Mouse (Mus musculus) adrenal gland (tissue): ENCODE results near the gene Ikzf4.

Source experiments
- intact Hi-C: fragments of 180-260 bp; cut with DNase I; formaldehyde crosslinking; loops from one replicate; pipeline ENCODE4 v1.15.1; 2025
- long read RNA-seq, 2 experiments: library from polyadenylated mRNA; unstranded; transcript quantifications; one replicate each; pipeline ENCODE4 v2.0.0; 2020; ENCODE audit warnings: borderline replicate concordance in 1 of 2; ENCODE audit not compliant: insufficient replicate concordance in 1 of 2

The Ikzf4 gene
- long read RNA-seq, experiment 1: 0 reads
- long read RNA-seq, experiment 2: 0 reads

DNA sequence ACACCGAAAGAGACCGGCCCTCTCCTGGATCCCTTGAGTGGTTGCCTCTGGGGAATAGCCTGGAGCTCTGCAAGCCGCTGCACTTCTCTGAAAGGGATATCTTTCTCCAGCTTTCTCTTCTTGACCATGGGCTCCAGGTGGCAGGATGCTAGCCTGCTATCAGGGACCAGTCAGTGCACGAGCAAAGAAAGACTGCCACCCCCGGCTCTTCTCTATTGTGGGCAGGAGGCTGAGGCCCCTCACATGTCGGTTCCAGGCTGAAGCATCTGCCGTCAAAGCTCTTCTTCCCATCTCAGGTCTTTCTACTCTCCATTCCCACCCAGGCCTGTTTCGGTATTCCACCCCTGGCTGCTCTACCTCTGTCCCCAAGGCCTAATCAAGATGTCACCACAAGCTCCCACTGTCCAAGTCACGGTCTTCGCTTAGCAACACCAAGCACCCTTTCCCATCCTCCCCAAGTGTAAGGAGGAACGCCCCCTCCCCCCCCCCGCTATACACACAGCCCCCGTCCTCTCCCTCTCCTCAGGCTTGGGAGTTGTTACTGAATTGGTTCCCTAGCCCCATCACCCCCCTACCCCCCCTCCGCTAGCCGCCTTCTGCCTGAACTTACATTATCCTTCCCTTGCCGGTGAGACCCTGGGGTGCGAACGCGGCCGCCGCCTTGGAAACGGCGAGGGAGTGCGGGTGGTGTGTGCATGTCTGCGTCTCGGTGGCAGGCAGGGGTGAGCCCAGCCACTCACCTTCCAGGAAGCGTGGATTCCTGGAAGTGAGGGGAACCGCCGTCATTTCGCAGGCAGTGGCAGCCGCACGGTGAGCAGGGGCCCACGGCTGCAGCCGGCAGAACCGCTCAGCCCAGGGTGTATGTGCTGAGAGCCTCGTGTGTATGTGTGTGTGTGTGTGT lies at the start of gene Ikzf4:
Gene Ikzf4, minus strand, starts transcription at position 881 of the 901 bp plus-strand sequence.
- intact Hi-C loops: no loop called here

DNA sequence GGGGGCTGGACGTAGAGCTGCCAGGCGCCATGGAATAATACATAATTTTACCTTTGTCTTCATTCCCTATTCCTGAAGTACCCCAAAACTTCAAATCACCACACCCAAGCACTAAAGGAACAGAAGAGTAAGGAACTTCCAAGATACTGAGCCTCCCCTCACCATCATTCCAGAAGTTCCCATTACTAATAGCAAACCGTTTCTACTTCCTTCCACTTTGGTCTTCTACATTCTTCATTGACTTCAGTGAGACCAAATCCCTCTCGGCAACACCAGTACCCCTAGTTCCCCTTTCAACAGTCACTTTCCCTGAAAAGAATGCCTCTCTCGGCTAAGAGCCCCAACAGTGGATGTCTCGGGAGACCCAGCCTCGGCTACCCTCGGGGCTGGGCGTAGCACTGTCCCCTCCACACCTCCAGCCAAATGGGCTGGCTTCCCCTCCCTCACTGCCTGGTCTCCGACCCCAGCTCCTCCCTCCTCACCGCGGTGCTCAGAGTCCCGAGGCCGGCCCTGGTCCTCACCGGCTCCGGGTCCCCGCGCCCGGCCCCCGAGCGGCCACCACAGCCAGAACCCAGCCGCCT lies 49.7 kb upstream of the Ikzf4 start:
- intact Hi-C loops: no loop called here

DNA sequence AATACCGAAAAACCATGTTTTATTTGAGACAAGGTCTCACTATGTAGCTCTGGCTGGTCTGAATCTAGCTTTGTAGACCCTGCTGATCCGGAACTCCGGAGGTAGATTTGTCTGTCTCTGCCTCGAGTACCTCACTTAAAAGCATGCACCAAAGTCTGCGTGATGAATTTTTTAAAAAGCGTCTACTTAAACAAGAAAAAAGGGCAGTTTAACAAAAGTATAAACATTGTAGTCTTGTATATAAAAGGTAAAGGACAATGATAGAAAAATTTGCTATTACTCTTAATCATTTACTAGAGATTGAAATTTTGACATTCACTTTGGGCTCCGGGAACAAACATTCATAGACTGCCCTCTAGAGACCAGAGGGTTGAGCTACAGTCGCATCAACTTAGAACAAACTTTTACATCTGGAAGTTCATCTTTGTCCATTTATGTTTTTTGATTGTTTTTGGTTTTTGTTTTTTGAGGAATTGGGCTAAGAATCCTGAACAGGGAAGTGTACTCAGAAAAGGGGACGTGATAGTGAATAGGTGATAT lies 28.7 kb upstream of the Ikzf4 start:
- intact Hi-C loops: loop anchor here (5.0 kb wide), 2 partner anchors 47 to 62 kb away; partner anchors contain the start of gene Rps26

DNA sequence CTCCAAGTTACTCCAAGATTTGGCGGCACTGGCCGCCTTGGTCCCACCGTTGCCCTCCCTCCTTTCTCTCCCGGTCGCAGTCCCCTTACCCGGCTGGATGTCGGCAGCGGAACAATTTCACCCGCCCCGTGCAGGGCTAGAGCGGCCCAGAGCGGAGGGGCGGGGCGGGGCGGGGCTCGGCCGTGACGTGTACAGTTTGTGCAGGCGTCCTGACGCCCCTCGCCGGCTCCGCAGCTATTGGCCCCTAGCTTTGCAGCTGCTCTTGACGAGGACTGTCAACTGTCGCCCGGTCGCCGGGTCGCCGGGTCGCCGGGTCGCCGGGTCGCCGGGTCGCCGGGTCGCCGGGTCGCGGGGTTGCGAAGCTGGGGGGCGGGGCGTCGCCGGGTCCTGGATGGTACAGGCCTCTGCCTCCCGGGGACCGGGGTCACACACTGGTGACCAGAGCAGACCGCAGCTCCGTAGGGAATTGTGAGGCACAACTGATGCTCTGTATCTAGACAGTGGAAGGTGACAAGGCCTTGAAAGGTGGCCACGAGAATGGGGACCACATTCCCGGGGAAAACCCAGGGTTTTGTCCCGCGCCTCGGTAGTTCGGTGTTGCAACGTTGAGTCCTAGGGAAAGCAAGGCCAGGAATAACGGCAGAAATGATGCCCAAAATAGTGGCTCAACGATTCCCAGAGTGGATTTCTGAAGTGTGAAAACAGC lies 28.1 kb upstream of the Ikzf4 start, which contains the start of gene Suox:
Gene Suox, minus strand, starts transcription at position 311 of the 706 bp plus-strand sequence.
- intact Hi-C loops: loop anchor here (5.0 kb wide), 2 partner anchors 47 to 62 kb away; partner anchors contain the start of gene Rps26

DNA sequence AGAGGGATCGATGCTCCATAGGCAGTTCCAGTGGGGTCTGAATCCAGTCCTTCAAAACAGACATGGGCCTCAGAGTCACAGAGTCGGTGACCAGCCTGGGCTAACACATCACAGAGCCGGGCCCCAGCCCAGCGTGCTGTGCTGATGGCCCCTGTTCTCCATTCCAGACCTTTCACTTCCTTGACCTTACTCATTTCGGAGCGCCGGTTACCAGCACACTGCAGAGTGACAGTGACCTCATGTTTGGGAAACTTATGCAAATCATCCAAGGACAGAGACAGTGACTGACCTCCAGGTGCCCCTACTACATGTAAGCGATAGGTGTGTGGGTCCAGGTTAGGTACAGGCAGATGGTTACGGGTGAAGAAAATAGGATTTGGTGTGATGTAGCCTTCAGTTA lies 25.4 kb upstream of the Ikzf4 start:
- intact Hi-C loops: loop anchor here (5.0 kb wide), 2 partner anchors 44 to 59 kb away; partner anchors contain the start of gene Rps26

DNA sequence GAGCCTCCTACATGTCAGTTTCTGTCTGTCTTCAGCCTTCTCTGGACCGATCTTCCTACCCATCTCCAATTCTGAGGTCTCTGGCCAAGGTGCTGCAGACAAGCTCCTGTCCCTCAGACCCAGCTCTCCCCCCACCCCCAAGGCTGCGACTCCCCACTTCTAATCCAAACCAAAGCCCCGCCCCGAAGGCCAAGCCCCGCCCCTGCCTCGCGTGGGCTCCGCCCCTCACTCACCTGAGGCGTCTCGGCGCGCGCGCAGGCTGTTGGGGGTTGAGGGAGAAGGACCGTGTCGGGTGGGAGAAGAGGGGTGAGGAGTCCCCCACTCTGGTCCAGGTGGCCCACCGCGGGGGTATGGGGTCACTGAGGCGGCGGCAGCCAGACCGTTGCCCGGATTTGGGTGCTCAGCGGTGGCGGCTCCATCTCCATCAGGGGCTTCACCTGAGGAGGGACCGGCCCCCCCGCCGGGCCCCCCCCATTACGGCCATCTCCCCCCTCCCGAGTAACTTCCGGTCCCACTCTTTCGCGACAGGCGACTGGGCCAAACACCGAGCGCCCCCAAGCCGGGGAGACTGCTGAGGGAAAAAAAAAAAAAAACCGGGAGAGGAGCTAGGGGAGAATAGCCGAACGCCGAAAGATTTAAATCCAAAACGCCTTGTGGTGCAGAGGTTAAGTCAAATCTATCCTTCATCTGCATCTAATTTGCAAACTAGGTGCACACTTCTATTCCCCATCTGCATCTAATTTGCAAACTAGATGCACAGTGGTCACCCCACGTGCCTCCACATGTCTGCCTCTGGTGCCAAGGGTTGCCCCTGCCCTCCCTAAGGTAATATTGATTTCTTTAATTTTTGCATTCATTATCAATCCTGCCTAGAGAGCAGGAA lies 23.2 kb upstream of the Ikzf4 start:
- intact Hi-C loops: no loop called here

DNA sequence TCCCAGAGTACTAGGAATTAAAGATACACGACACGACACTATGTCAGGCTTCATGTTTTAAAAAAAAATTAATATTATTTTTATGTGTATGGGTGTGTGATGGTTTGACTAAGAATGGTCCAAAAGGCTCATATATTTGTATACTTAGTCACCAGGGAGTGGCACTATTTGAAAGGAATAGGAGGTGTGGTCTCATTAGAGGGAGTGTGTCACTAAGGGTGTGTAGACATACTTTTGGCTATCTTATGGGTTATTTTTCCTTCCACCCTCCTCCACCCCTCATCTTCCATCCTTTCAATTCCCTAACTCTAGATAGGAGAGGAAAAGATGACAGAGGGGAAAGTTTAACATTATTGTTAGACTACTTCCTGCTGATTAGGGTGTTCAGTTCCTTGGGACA lies 20.0 kb upstream of the Ikzf4 start:
- intact Hi-C loops: no loop called here

DNA sequence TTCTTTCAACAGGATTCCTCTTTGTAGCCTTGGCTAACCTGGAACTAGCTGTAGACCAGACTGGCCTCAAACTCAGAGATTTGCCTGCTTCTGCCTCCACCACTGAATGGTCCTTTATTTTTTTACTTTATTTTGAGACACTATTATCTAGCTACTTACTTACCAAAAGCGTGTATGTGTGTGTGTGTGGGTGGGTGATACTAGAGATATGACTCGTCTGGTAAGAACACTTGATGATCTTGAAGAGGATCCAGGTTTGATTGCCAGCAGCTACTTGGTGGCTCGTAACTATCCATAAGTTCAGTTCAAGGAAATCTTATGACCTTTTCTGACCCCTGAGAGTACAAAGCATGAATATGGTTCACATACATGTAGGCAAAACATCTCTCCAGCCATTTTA lies 19.5 kb upstream of the Ikzf4 start:
- intact Hi-C loops: no loop called here

DNA sequence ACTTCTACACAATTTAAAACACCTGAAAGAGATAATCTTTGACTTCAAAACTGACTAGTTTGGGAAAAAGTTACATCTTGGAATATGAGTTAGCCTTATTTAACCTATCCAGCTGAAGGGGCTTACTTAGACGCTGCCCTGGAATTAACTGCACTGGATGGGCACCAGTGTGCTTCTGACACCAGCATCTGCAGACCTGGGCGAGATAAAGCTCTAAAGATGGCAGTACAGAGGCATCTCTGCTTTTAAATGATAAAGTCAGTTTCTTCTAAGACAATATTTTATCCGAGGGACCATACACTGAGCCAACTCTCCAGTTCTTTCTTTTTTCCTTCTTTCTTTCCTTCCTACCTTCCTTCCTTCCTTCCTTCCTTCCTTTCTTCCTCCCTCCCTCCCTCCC lies 19.0 kb upstream of the Ikzf4 start:
- intact Hi-C loops: no loop called here

DNA sequence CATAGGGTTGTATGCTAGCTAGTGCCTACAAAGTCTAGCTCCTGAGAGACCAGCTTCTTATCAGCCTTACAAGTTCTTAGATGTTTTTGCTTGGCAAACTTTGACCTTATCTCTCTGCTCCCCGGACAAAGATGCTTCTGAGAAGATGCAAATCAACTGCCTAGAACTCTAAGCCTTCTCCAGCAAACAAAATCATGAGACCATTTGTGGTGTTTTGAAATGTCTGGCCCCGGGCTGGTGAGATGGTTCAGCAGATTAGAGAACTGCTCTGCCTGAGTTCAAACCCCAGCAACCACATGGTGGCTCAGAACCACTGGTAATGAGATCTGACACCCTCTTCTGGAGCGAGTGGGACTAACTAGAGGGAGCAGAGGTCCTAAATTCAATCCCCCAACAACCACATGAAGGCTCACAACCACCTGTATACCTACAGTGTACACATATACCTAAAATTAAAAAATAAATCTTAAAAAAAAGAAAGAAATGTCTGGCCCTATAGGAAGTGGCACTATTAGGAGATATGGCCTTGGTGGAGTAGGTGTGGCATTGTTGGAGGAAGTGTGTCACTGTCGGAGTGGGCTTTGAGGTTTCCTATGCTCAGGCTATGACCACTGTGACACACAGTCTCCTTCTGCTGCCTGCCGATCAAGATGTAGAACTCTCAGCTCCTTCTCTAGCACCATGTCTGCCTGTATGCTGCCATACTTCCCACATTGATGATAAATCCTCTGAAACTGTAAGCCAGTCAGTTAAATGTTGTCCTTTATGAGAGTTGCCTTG lies 17.8 kb upstream of the Ikzf4 start:
- intact Hi-C loops: no loop called here

DNA sequence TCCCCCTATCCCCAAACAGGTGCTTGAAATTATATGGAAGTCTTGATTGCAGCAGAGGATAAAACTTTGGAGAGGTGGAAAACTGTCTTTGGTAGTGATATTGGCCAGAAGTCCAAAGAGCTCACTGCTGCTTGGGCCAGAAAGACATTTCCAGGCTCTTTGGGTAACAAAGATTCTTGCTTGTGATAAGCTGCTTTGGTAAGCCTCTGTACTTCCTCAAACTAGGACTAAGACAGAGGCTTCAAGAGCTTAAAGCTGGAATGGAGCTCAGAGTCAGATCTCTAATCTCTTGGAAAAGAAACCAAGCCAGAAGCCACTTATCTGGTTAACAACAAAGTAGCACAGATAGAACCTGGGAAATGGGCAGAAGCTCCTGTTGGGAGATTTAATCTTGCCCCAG lies 16.7 kb upstream of the Ikzf4 start:
- intact Hi-C loops: no loop called here

DNA sequence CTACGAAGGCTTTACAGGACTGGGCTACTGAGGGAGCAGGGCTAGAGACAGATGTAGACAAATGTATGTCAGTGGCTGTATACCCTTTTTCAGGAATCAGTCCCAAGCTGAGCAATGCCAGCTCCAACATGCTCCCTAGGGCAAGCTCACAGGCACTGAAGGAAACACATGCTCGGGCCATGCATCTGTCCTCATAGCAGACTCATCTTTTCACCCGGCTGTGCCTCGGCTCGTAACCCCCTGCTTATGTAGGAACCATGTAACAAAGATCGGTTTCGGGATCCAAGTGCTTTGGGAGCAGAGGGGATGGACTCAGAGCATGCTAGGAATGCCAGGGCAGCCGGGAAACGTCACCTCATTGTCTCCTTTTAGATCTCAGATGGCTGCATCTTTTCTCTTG lies 13.7 kb upstream of the Ikzf4 start:
- intact Hi-C loops: no loop called here

DNA sequence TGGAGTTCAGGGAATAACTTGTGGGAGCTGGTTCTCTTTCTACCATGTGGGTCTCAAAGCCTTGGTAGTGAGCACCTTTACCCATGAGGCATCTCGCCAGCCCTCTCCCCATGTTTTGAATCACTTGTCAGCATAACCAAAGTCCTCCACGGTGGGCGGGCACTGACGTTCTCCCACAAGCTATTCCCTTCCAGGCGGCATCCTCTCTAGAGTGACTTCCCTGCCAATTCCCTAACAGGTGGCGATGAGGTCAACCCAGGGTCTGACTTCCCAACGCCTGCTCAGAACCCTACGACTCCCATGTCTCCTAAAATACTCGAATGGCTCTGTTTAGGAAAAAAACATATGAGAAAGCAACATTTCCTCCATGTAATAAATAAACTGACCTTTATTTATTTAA lies 12.1 kb upstream of the Ikzf4 start:
- intact Hi-C loops: no loop called here

DNA sequence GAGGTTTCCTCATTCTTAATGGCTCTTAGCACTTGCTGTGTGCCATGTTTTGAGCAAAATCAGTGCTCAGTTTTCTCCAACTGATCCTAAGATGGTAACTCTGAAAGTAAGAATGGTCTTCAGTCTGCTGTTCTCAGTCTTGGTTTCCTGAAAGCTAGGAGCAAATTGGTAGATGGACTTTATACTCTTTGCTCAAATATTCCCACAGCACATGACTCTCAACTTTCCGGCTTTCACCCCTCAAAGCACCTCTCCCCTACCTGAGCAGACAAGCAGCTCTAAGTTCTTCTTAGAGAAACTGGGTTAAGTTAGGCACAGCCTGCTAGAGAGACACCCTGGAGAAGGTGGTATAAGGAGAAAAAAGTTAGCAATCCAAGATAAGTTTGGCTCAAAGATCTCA lies 10.9 kb upstream of the Ikzf4 start:
- intact Hi-C loops: no loop called here

DNA sequence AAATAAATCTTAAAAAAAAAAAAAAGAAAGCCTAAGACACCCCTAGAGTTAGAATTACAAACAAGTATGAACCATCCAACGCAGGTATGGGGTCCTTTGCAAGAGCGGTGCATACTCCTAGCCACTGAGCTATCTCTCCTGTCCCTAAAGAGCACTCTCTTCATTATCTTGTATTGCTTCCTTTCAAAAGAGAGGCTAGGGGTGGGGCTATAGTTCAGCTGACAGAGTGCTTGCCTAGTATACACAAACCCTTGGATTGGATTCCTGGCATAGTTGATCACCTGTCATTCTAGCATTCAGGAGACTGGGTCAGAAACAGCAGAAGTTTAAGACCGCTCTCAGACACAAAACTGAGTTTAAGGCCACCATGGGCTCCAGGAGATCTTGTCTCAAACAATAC lies 9.5 kb upstream of the Ikzf4 start:
- intact Hi-C loops: no loop called here

DNA sequence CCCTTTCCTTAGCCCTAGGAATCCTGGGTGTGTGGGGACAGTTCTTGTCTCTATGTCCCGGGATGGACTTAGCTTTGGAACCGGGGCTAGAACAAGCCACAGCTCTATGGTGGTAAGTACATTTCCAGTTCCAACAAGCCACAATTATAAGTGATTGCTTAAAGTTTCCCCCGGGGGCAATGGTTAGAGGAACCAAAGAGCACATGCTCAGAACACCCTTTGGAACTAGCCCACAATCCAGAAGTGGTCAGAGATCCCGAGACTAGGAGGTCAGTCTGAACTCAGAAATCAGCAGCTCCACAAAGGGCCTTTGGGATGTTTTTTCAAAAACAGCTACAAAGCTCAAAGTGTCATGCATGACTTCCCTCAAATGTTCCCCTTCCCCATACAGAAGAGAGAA lies 8.1 kb upstream of the Ikzf4 start:
- intact Hi-C loops: no loop called here

DNA sequence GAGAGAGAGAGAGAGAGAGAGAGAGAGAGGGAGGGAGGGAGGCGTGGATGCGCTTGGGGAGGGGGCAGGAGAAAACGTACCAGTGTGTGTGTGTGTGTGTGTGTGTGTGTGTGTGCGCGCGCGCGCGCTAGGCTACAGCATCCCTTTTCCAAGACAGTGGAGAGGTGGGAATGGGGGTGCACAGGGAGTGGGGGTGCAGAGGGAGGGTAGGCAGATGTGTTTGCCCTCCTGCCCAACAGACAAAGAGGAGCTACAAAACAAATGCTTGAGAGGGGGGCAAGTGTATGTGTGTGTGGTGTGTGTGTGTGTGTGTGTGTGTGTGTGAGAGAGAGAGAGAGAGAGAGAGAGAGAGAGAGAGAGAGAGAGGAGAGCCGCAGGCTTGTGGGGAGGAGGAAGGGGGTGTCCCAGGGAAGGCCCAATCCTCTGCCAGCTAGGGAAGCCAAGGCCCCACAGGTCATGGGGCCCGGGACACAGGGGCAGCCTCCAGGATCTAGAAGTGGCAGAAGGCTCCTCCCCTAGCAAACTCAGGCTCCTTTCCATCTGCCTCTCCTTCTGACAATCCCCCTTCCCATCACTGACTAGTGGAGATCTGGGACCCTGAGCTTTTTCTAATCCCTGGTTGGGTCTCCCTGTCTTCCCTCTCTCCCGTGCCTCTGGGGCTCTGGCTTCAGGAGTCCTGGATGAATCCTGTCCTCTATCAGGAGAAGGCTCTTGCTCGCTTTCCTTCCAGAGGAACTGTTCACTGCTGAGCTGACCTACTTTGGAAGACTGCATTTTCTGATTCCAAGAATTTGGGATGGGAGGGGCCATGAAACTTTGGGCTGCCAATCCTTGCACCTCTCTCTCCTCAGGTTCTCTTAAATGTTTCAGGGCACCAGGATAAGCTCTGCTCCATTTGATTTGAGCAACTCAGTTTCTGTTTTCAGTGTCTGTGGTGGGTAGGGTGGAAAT lies 623 bp upstream of the Ikzf4 start:
- intact Hi-C loops: no loop called here

DNA sequence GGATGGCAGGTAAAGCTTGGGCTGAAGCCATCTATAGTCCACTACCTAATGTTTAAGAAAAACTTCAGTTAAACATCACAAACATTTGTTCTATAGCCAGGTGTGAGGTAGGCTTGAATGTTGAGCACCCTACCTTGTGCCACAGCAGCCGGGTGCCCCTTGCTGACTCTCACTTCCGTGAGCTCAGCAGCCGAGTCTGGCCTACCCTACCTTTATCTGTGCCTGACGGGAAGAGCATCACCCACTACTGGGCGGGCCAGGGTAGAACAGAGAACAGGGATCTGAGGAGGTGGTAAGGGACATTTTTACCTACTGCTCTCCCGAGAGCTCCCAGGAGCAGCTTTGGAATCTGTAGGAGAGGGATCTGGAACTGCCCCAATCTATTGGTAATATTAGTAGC lies 3.0 kb downstream of the Ikzf4 start:
- intact Hi-C loops: no loop called here

DNA sequence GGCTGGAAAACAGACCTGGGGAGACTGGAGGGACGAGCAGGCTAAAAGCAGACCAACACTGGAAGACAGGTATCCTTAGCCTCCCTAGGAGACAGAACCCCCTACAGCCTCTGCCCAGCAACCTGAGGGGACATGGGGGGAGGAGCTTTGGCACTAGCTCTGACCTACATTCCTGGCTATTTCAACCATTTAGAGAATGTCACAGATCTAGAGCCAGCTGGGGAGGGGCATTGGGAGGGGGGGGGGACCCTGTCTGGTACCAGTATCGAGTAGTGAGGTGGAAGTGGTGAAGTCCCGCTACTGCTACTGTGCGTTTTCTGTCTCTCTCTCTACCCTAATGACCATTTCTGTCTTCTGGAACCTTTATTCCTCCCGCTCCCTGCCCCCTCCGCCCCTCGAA lies 3.9 kb downstream of the Ikzf4 start:
- intact Hi-C loops: no loop called here
